Mouse (Mus musculus): ENCODE measurements around the gene Gcgr.

Gene Gcgr

DNA sequence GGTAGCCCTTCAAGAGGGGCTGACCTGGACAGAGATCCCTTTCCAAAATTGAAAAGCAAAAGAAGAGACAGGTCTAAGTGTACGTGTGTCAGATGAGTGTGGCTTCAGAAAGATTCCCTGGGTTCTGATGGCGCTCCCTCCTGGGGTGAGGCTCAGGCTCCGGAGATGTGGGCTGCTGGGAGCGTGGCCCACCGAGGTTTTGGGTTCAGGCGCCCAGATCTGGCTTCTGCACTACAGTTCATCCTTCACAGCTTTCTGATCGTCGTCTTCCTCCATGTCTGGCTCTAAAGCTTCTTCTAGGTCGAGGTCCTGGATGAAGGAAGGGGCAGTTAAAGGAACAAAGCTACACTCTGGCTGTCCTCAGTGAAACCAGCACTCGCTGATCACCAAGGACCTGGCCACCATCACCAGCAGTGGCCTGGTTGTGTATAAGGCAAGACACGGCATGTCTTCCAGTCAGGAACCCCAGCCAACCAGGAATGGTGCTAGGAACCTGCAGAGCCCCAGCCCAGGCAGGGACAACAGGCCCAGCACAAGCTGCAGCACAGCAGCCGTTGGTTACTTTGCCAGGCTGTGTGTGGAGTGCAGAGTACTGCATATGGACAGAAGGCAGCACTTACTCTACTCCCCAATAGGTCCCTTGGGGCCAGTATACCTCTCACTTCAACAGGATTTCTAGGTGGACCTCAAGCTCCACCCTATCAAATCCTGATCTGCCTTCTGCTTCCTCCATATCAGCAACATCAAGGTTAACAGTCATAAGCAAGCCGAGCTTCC is 30.6 kb downstream of the Gcgr start:
- H3K36me3 ChIP-seq (ENCODE audit: control insufficient read depth, insufficient read depth, low read length, poor library complexity, severe bottlenecking) = peaks cover 28% of the 10 kb centered on the region
- DNase-seq (ENCODE audit: low read depth, low spot score) = no peak
- no peaks in the 10 kb centered on the region for H3K27me3 ChIP-seq (ENCODE audit: control insufficient read depth, insufficient read depth, low read length, poor library complexity, severe bottlenecking)

DNA sequence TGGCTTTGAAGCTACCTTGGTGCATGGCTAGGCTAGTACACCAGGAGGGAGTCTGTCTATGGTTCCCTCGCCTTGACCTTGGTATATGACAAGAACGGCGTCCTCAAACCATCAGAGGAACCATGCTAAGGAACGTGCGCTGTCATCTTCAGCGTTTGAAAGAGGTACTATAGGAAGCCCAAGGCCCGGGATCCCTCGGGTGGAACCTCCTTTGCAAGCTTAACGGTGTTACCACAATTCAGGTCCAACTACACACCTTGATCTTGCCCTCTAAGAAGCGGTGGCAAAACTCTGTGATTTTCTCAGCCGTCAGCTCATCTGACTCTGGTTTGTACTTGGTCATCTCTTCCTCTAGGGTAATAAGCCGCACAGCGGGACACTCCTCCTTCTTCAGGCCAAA is 32.5 kb downstream of the Gcgr start:
- Histone ChIP-seq H3K27me3 (ENCODE audit: control insufficient read depth, insufficient read depth, low read length, poor library complexity, severe bottlenecking) (no peaks in the 10 kb centered on the region), H3K36me3 (ENCODE audit: control insufficient read depth, insufficient read depth, low read length, poor library complexity, severe bottlenecking) (peaks cover 28% of the 10 kb centered on the region)
- no peak for DNase-seq (ENCODE audit: low read depth, low spot score)

DNA sequence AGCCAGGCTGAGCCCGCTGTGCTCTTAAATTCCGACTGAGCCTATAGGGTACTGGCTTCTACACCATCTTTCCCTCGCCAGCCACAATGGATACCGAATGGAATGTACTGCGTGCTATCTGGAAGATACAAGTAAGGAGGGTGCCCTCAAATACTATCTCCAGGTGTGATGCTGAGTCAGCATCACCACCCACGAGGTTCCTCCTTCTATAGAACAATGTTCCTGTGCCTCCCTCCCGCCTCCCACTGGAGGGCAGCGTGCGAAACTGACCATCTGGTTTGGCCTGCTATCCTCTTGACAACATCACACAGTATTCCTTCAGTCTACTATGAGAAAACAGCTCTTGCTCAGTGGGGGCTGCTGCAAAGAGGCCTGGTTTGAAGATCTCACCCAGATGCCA is 34.6 kb downstream of the Gcgr start:
- H3K36me3 ChIP-seq (ENCODE audit: control insufficient read depth, insufficient read depth, low read length, poor library complexity, severe bottlenecking) = peaks cover 32% of the 10 kb centered on the region
- no peak for DNase-seq (ENCODE audit: low read depth, low spot score)
- H3K27me3 ChIP-seq (ENCODE audit: control insufficient read depth, insufficient read depth, low read length, poor library complexity, severe bottlenecking) = no peaks in the 10 kb centered on the region

DNA sequence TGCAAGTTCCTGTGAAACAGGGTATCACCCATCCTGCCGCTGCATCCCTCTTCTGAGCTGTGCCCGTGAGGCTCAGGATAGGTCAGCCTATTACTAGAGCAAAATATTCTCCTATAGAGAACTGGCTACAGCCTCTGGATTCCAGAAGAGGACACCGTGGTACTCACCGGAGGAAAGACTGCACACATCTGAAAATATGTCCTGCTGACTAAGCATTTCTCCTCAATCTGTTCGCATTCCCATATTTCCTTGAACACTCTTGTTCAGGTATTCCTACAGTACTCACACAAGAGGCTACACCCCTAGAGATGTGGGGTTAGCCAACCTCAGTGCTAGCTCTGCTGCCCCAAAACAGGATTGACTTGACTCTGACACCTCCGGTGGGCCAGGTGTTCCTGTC is 37.8 kb downstream of the Gcgr start:
- no peak for DNase-seq (ENCODE audit: low read depth, low spot score)
- Histone ChIP-seq H3K36me3 (ENCODE audit: control insufficient read depth, insufficient read depth, low read length, poor library complexity, severe bottlenecking) (peaks cover 12% of the 10 kb centered on the region), H3K27me3 (ENCODE audit: control insufficient read depth, insufficient read depth, low read length, poor library complexity, severe bottlenecking) (no peaks in the 10 kb centered on the region)

DNA sequence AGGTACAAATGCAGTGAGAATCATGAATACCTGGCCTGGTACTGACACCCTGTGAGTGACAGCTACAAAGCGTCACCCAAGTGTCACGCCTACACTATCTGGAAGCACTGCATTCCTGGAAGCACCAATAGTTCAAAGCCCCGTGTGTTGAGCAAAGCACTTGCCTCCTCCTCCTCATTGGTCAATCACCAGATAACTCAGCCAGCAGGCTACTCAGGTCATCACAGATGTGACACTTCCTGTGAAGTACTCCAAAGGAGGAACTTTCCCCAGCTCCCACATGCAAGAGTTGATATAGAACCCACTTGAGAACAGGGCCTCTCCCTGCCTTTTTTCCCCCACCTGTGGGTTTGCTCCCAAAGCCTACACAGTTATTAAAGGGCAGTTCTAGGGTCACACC is 40.6 kb downstream of the Gcgr start:
- no peak for DNase-seq (ENCODE audit: low read depth, low spot score)
- Histone ChIP-seq H3K27me3 (ENCODE audit: control insufficient read depth, insufficient read depth, low read length, poor library complexity, severe bottlenecking) (no peaks in the 10 kb centered on the region), H3K36me3 (ENCODE audit: control insufficient read depth, insufficient read depth, low read length, poor library complexity, severe bottlenecking) (peaks cover 4% of the 10 kb centered on the region)

DNA sequence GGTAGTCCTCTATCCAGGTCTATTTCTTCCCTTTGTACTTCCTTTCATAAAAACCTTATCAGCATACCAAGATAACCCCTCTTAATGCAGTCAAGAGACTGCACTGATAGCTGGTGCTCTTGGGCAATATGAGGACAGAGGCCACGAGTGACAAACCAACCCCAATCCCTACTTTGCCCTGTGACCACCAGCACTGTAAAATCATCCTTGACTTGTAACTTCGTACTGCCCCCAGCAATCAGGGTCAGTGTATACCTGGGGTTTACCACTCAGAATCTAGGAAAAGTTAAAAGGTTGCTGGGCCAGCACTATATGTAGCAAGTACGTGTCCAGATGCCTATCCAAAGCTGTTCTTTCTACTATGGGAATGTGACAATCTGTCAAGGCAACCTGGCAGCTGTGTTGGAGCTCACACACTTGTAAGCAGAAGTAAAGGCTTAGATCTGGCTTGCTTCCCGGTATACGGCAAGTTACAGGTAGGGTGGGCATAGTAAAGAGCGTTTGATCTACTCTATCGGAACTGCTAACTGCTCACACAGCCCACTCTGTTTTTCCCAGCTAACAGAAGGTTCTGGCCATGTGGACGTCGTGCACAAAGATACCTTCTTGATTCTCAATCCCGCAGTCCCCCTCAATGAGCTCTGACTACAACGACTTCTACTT is 41.4 kb downstream of the Gcgr start:
- DNase-seq (ENCODE audit: low read depth, low spot score) = no peak
- peaks cover 4% of the 10 kb centered on the region for H3K36me3 ChIP-seq (ENCODE audit: control insufficient read depth, insufficient read depth, low read length, poor library complexity, severe bottlenecking)
- no peaks in the 10 kb centered on the region for H3K27me3 ChIP-seq (ENCODE audit: control insufficient read depth, insufficient read depth, low read length, poor library complexity, severe bottlenecking)

DNA sequence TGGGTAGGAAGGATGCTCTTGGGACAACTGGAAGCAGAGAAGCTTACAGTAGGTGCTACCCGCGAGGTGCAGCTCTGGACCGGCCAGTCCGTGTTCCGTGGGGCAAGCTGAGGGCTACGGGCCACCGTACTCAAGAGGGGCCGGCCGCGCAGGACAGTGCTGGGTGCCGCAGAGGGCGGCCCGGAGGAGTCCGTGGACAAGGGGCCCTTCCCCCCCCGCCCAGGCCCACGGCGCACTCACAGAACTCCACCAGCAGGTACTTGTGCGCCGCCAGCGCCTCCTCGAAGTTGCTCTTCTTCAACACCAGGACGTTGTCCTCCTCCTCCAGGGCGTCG is 41.9 kb downstream of the Gcgr start:
- Histone ChIP-seq H3K36me3 (ENCODE audit: control insufficient read depth, insufficient read depth, low read length, poor library complexity, severe bottlenecking) (peaks cover 4% of the 10 kb centered on the region; the same call in 1 of the 2 replicates), H3K27me3 (ENCODE audit: control insufficient read depth, insufficient read depth, low read length, poor library complexity, severe bottlenecking) (no peaks in the 10 kb centered on the region)
- DNase-seq (ENCODE audit: low read depth, low spot score) = no peak

DNA sequence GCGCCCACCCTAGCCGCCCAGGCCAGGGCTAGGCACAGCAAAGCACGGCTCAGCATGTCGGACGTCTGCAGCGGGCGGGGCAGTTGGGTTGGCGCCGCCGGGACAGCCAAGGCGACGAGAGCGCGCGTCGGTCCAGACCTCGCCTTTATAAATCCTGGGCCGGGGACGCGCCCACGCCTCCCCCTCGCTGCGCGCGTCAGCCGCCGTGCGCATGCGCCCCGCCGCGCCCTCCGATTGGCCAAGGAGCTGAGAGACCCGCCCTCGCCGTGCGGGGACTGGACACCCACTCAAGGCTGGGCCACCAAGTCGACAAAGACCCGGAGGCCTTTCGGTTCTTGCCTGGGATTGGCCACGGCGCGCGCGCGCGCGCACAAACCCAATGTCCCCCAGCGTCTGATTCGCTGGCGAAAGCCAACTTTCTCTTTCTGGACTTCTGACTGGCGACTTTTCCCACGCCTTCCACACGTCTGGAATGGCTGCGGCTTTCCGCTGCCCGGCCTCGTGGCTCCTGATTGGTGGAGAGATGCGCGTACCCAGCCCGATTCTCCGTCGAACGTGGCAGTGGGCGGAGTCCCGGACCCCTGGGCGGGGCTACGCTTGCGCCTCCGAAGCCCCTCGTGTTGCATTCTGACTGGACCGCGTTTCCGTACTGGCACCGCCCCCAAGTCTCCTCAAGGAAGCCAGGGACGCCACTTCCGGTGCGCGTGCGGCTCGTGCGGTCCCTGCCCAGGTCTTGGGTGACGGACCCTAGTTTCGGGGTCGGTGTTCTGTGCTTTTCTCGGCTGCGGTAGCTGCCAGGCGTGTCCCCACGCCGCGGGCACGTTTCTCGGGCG is 42.5 kb downstream of the Gcgr start, which contains the start of gene P4hb:
TSS of gene P4hb (minus strand) at position 502 of the 833 bp plus-strand sequence.
- peak; percentile 99 for DNase-seq (ENCODE audit: low read depth, low spot score)
- H3K36me3 ChIP-seq (ENCODE audit: control insufficient read depth, insufficient read depth, low read length, poor library complexity, severe bottlenecking) = peaks cover 8% of the 10 kb centered on the region

DNA sequence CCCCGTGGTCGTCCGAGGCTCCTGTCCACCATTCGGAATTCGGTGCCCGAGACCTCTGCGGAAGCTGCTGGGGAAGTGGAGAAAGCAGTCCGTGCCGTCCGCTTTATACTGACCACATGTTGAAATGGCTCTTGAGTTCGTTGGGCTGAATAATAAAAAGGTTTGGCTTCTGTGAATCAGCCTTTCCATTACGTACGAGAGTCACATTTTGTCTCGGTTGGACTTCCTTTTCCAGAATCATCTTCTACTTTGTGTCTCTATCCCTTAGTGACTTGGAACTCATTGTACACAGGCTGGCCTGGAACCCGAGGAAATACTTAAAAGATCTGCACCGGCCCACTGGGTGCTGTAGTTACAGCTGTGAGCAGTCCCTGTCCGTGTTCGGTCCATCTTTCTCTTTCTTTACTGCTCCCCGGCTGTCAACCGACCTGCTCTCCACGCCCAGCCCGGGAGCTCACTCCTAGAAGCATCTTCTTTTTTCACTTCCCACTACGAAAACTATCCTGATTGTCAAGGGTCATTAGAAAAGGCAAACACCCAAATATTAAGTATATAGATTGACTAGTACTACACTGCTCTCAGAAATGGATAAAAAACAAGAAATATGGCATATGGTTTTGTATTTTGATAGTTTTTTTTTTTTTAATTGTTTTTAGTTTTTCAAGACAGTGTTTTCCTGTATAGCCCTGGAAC is 43.2 kb downstream of the Gcgr start:
- no peaks in the 10 kb centered on the region for H3K27me3 ChIP-seq (ENCODE audit: control insufficient read depth, insufficient read depth, low read length, poor library complexity, severe bottlenecking)
- peak; percentile 89 for DNase-seq (ENCODE audit: low read depth, low spot score)
- peaks cover 14% of the 10 kb centered on the region for H3K36me3 ChIP-seq (ENCODE audit: control insufficient read depth, insufficient read depth, low read length, poor library complexity, severe bottlenecking)

More for the DNA sequence above, 42.5 kb downstream of the Gcgr start, which contains the start of gene P4hb:
- no peaks in the 10 kb centered on the region for H3K27me3 ChIP-seq (ENCODE audit: control insufficient read depth, insufficient read depth, low read length, poor library complexity, severe bottlenecking)

DNA sequence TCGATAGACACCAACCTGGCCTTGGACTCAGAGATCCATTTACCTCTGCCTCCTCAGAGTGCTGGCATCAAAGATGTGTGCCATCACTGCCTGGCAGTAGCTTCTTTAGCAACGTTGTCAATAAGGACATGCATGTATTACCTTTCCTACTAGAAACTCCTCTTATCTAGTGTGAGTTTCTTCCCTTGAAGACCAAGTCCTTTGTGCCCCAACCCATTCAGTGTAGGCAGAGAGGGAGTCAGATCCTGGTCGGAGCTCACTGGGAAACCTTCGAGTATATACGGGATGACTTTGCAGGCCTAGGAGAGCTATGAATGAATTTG is 43.7 kb downstream of the Gcgr start:
- no peak for DNase-seq (ENCODE audit: low read depth, low spot score)
- Histone ChIP-seq H3K36me3 (ENCODE audit: control insufficient read depth, insufficient read depth, low read length, poor library complexity, severe bottlenecking) (peaks cover 19% of the 10 kb centered on the region), H3K27me3 (ENCODE audit: control insufficient read depth, insufficient read depth, low read length, poor library complexity, severe bottlenecking) (no peaks in the 10 kb centered on the region)

DNA sequence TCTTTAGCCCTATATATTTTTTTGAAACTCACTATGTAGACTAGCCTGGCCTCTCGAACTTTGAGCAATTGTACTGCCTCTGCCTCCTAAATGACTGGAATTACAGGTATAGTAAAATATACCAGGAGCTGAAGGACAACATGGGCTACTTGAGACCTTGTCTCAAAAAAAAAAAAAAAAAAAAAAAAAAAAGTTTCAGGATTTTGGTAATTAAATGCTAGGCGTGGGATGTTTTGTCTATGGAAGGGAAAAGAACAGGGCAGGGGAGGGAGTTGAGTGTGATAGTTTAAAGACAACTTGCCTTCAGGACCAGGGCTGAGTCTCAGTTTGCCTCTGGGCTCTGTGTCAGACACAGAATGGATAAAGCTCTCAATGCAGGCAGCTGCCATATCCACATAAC is 44.5 kb downstream of the Gcgr start:
- peaks cover 20% of the 10 kb centered on the region for H3K36me3 ChIP-seq (ENCODE audit: control insufficient read depth, insufficient read depth, low read length, poor library complexity, severe bottlenecking)
- no peaks in the 10 kb centered on the region for H3K27me3 ChIP-seq (ENCODE audit: control insufficient read depth, insufficient read depth, low read length, poor library complexity, severe bottlenecking)
- DNase-seq (ENCODE audit: low read depth, low spot score) = no peak

DNA sequence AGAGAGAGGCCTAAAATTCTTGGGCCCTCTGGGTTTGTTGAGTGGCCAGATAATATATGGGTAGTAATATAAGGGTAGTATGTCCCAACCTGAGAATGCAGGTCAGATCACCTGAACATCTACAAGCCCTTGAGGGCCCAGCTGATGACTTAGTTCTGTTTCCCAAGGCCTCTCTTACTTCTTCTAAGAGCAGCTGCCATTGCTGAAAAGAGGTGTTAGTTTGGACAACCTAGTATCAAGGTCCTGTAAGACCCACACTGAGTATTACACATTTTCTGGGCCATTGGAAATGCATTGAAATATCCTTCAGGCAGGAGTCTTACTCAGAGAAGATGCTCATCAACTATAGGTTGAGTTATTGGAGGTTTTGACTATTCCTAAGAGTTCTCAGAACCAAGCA is 45.4 kb downstream of the Gcgr start:
- Histone ChIP-seq H3K36me3 (ENCODE audit: control insufficient read depth, insufficient read depth, low read length, poor library complexity, severe bottlenecking) (peaks cover 19% of the 10 kb centered on the region), H3K27me3 (ENCODE audit: control insufficient read depth, insufficient read depth, low read length, poor library complexity, severe bottlenecking) (no peaks in the 10 kb centered on the region)
- no peak for DNase-seq (ENCODE audit: low read depth, low spot score)

DNA sequence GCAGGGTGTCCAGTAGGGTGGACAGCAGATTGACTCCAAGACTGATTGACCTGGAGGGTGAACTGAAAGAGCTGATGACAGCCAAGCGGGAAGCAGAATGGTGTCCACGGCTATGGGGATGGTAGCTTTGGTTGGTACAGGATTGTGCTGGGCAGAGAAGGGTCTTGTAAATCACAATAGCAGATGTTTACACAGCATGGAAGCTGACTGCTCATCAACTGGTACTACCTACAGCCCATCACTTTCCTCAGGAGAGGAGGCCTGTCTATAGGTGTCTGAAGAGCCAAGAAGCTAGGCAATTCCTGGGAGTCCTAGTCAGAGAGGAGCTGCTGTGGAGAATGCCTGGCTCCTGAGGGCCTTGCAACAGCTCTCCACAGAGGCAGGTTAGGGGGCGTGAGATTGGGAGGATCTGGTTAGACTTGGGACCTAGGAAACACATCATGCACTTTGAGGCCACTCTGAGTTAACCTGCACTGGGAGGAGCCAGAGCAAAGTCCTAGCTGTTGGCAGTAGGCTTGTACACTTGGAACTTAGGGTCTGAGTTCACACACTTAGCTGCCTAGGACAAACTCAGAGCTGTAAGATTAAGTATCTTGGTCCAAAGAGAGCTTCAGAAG is 46.0 kb downstream of the Gcgr start:
- Histone ChIP-seq H3K27me3 (ENCODE audit: control insufficient read depth, insufficient read depth, low read length, poor library complexity, severe bottlenecking) (no peaks in the 10 kb centered on the region), H3K36me3 (ENCODE audit: control insufficient read depth, insufficient read depth, low read length, poor library complexity, severe bottlenecking) (peaks cover 19% of the 10 kb centered on the region)
- no peak for DNase-seq (ENCODE audit: low read depth, low spot score)

DNA sequence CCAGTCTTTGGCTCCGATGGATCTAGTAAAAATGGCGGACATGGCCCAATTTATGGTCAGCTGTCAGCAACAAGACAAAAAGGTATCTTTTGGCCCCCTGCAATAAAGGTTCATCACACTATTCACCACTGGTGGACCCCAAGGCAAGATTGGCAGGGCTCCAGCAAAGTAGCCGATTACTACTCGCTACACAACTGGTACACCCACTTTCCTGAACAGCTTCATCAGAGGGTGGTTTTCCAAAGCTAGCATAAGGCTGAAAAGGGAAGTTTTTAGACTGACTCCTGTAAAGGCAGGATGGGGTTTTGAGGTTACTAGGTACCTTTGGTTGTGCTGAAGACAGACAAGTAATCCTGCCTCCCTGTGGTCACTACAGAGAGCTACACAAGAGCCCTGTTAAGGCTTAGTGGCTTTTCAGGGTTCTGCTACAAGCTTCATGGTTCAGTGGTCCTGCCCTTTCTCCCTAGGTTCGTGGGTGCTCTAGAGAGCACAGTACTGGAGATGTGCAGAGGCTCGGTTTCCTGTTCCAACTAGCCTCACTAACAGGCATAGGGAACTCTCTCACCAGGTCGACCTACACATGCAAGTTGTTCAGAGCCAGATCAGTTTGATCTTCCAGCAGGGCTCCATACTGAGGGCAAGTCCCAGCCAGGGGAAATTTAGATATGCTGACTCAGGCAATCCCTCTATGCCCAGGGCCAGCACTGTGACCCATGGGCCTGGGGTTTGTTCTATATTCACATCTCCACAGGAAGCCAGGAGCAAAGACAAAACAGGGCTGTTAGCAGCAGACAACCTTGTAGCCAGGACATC is 46.9 kb downstream of the Gcgr start:
- peaks cover 19% of the 10 kb centered on the region for H3K36me3 ChIP-seq (ENCODE audit: control insufficient read depth, insufficient read depth, low read length, poor library complexity, severe bottlenecking)
- DNase-seq (ENCODE audit: low read depth, low spot score) = peak; percentile 71
- H3K27me3 ChIP-seq (ENCODE audit: control insufficient read depth, insufficient read depth, low read length, poor library complexity, severe bottlenecking) = no peaks in the 10 kb centered on the region

Measured in splenic B cell, adult 2 months (primary cell).